Mouse (Mus musculus) megakaryocyte, embryonic 14.5 days (primary cell): ENCODE measurements around the gene Dek. TPM values are rescaled to one million over a fixed set of nuclear protein-coding genes. Genes with fewer than 3 reads are reported as not detected.

Experiments used
- H3K27me3 ChIP-seq: replicated peaks from 2 replicates; pipeline ENCODE3; 2012; ENCODE audit warnings: inconsistent platforms
- H3K36me3 ChIP-seq: replicated peaks from 2 replicates; pipeline ENCODE3; 2012; ENCODE audit warnings: low read length, inconsistent platforms, mixed read lengths
- H3K4me1 ChIP-seq: 2 replicates; pipeline ENCODE4 v1.6.1; 2012; ENCODE audit warnings: inconsistent platforms
- H3K4me3 ChIP-seq: replicated peaks from 2 replicates; pipeline ENCODE3; 2012; ENCODE audit warnings: moderate library complexity, mild to moderate bottlenecking, inconsistent platforms
- H3K9me3 ChIP-seq: 2 replicates; pipeline ENCODE4 v1.6.1; 2012; ENCODE audit warnings: inconsistent platforms
- FLI1 ChIP-seq: IDR thresholded peaks from 2 replicates; pipeline ENCODE4 v1.6.1; 2012; ENCODE audit warnings: low read length, inconsistent platforms, mixed read lengths
- GATA1 ChIP-seq: IDR thresholded peaks from 3 replicates; pipeline ENCODE4 v1.6.1; 2012; ENCODE audit warnings: mixed read lengths, low read length, inconsistent platforms, borderline replicate concordance
- polyA plus RNA-seq: library from polyadenylated mRNA; stranded (reverse); fragments of >175 nt; gene quantifications from 2 replicates; pipeline ENCODE4 v1.2.3, GENCODE M21; 2012; ENCODE audit warnings: low replicate concordance; ENCODE audit not compliant: insufficient read depth

Dek gene
- polyA plus RNA-seq, 1 experiment: 275 TPM

DNA sequence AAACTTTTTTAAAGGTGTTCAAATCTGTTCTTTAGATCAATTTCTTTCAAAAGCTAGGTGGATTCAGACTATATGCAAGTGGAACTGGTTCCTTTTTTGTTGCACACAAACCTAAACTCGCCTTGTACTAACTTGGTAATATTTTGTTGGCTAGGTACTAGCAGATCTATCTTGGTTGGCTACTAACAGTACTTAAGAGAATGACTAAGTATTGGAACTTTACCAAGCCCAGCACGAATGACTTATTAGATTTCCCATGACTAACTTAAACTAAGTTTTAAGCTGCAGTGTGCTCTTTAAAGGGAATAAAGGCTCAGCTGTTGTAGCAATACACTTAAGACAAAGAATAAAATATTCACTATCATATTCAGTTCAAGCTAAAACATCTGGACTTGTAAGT is 16.7 kb downstream of the Dek start:
- H3K4me3 ChIP-seq: no peak overlapping the region
- TF ChIP-seq GATA1 (no peak), FLI1 (no peak)
- no peaks in the 10 kb centered on the region for H3K27me3 ChIP-seq
- peaks cover 2% of the 10 kb centered on the region for H3K4me1 ChIP-seq
- peaks cover 90% of the 10 kb centered on the region for H3K36me3 ChIP-seq
- H3K9me3 ChIP-seq: no peaks in the 10 kb centered on the region

DNA sequence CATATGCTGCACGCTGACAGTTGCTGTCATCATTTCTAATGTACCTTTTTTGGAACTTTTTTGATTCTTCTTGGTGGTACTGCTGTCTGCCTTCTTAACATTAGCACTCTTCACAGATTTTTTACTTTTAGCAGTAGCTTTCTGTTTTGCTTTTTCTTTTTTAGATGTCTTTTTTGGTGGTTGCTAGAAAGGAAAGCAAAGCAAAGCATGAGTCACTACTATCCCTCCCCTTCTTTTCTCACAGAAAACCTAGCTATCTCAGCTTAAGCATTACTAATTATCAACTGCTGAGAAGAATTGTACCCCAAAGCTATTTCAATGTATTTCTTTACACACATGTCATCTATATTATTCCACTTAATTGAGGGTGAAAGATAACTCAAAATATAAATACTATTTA is 17.6 kb downstream of the Dek start:
- no peaks in the 10 kb centered on the region; the same call in 1 of the 2 replicates for H3K4me1 ChIP-seq

DNA sequence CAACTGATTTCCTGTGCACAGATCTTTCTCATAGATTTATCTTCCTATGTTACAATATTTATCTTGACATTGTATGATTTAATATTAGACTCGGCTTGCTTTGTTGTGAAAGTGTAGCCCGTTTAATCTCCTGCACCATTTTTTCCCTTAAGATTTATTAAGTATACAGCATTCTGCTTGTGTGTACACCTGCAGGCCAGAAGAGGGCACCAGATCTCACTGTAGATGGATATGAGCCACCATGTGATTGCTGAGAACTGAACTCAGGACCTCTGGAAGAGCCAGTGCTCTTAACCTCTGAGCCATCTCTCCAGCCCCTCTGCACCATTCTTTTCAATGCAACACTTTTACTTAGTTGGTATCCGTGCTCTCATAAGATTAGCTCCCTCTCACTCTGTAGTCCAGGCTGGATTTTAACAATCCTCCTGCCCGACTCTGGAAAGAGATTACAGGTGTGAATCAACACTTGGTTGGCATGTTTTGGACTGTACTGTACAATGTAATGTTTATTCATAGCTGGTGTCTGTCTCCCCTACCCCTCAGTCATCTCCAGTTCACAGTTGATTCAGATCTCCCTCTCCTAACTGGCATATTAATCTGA is 25.0 kb downstream of the Dek start:
- Histone ChIP-seq H3K36me3 (peaks cover 76% of the 10 kb centered on the region), H3K9me3 (peaks cover 3% of the 10 kb centered on the region; the same call in 1 of the 2 replicates)
- TF ChIP-seq GATA1 (no peak), FLI1 (no peak)

More for the DNA sequence above, 17.6 kb downstream of the Dek start:
- no peaks in the 10 kb centered on the region for H3K27me3 ChIP-seq
- H3K4me3 ChIP-seq: no peak overlapping the region
- TF ChIP-seq GATA1 (no peak), FLI1 (no peak)
- peaks cover 91% of the 10 kb centered on the region for H3K36me3 ChIP-seq
- no peaks in the 10 kb centered on the region for H3K9me3 ChIP-seq

DNA sequence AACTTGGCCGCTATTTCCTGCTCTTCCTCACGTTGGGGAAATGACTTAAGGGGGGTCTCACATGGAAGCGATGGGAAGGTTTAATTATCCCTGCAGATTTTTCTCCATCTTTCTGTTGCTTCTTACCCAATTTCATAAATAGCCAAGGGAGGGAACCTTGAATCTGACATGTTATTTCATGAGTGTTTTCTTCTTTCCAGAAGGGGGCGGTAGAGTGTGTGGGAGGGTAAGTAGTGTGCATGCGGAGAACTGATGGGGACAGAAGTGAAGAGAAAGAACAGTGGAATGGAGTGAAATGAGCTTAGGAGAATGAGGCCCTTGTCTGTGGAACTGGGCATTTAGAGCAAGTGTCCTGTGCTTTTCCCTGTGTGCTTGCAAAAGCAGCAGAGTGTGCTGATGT is 27.2 kb downstream of the Dek start:
- TF ChIP-seq FLI1 (no peak), GATA1 (no peak)
- Histone ChIP-seq H3K36me3 (peaks cover 70% of the 10 kb centered on the region), H3K4me1 (peaks cover 7% of the 10 kb centered on the region; the same call in 1 of the 2 replicates), H3K4me3 (no peak overlapping the region), H3K27me3 (no peaks in the 10 kb centered on the region), H3K9me3 (peaks cover 3% of the 10 kb centered on the region; the same call in 1 of the 2 replicates)

More for the DNA sequence above, 25.0 kb downstream of the Dek start:
- Histone ChIP-seq H3K27me3 (no peaks in the 10 kb centered on the region), H3K4me1 (peaks cover 3% of the 10 kb centered on the region; the same call in 1 of the 2 replicates), H3K4me3 (no peak overlapping the region)

DNA sequence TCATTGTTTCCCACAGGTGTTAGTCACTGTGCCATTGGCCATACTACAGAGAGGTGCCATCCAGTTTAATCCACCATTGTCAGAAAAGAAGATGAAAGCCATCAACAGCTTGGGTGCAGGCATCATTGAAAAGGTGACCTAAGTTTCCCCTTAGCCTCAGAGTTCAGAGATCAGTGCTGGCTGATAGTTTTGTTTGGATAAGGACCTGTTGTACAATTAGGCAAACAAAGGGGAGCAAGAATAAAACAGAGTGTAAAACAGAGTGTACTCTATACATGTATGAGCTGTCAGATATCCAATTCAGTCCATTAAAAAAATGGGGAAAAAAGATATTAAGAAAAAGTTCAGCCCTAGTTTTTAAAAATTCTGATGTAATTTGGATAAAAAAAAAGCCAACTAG is 28.6 kb downstream of the Dek start:
- H3K9me3 ChIP-seq: peaks cover 3% of the 10 kb centered on the region; the same call in 1 of the 2 replicates
- H3K4me3 ChIP-seq: no peak overlapping the region
- peaks cover 7% of the 10 kb centered on the region; the same call in 1 of the 2 replicates for H3K4me1 ChIP-seq
- TF ChIP-seq FLI1 (no peak), GATA1 (no peak)
- peaks cover 67% of the 10 kb centered on the region for H3K36me3 ChIP-seq
- no peaks in the 10 kb centered on the region for H3K27me3 ChIP-seq

DNA sequence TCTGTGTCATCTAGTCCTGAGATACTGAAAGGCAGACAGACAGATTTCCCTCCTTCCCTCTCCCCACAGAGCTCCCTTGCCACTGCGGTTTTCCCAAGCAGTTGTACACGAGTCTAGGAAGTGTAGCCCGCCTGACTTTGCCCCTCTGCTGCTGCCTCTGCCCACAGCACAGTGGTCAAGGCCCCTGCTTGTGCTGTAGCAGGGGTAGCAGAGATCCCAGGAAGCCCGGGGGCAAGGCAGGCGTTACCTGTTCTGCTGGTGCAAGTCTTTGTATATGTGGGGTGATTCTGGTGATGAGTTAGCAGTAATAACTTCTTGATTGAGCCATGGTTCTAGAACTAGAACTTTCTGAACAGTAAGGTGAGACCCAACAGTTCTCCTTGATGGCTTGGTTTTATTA is 29.8 kb downstream of the Dek start:
- H3K36me3 ChIP-seq: peaks cover 64% of the 10 kb centered on the region
- H3K4me1 ChIP-seq: peaks cover 7% of the 10 kb centered on the region; the same call in 1 of the 2 replicates
- H3K27me3 ChIP-seq: no peaks in the 10 kb centered on the region
- no peak overlapping the region for H3K4me3 ChIP-seq
- peaks cover 2% of the 10 kb centered on the region; the same call in 1 of the 2 replicates for H3K9me3 ChIP-seq
- TF ChIP-seq GATA1 (no peak), FLI1 (no peak)

DNA sequence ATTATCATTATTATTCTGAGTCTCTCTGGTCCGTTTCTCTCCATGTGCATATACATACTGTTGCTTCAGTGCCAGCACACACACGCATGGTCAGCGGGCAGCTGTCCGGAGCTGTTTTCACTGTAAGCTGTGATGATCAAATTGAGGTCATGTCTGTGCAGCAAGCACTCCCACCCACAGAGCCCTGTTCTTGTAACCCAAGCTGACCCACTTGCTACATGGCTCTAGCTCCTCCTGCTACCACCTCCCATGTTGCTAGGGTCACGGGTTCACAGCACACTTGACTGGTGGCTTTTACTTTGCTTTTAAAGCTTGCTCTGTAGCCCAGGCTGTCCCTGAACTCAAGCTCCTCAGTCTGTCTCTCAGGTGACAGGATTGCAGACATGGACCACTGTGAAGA is 33.5 kb downstream of the Dek start:
- Histone ChIP-seq H3K36me3 (peaks cover 56% of the 10 kb centered on the region), H3K27me3 (no peaks in the 10 kb centered on the region), H3K4me3 (no peak overlapping the region), H3K9me3 (no peaks in the 10 kb centered on the region), H3K4me1 (peaks cover 7% of the 10 kb centered on the region; the same call in 1 of the 2 replicates)
- no peak for TF ChIP-seq FLI1
- TF ChIP-seq GATA1: no peak

DNA sequence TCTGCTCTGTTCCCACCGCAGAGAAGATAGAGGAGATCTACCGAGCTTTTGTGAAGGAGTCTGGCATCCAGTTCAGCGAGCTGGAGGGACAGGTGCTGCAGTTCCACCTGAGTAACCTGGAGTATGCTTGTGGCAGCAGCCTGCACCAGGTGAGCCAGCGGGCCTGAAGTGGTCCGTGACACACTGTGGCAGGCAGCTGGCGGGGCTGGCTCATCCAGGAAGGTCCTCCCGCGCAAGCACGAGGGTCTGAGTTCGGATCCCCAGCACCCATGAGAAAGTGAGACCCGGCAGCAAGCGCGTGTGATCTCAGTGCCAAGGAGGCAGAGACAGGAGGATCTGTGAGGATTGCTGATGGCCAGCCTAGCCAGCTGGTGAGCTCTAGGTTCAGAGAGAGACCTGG is 34.1 kb downstream of the Dek start:
- Histone ChIP-seq H3K36me3 (peaks cover 57% of the 10 kb centered on the region), H3K4me3 (no peak overlapping the region), H3K9me3 (no peaks in the 10 kb centered on the region), H3K4me1 (peaks cover 7% of the 10 kb centered on the region; the same call in 1 of the 2 replicates), H3K27me3 (no peaks in the 10 kb centered on the region)
- TF ChIP-seq GATA1 (no peak), FLI1 (no peak)

DNA sequence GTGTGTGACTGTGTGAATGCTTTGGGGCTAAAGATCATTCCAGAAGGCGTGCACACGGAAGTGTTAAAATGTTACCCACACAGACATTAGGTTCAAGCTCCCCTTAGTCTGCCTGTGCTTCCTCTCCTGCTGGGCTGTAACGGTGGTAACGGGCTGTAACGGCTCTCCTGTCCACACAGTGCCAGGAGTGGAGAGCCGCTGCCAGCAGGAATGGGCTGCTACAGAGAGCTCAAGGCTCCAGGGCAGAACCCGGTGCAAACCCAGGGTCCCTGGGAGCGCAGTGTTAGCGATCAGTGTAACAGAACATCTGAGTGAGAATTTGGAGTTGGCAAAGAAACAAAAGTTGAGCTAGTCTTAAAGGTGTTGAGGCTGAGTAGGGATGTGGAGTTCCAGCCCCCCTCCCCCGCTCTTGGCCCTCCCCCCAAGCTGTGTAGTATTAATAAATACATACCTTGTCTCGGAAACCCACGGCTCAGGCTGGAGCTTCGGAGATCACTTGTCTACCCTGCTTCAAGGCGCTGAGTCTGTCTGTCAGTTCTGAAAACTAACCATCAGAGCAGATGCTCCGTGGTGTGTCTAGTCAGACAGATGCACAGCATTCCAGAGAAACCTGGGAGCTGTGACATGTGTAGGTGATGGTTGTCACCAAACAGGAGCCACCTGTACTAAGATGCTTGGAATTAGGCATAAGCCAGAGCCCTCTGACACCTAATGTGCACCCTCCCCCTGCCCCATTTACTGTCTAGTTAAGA is 35.5 kb downstream of the Dek start:
- H3K4me1 ChIP-seq: peaks cover 6% of the 10 kb centered on the region; the same call in 1 of the 2 replicates
- no peak overlapping the region for H3K4me3 ChIP-seq
- peaks cover 65% of the 10 kb centered on the region for H3K36me3 ChIP-seq
- no peaks in the 10 kb centered on the region for H3K9me3 ChIP-seq
- TF ChIP-seq FLI1: no peak
- TF ChIP-seq GATA1: no peak
- H3K27me3 ChIP-seq: no peaks in the 10 kb centered on the region

DNA sequence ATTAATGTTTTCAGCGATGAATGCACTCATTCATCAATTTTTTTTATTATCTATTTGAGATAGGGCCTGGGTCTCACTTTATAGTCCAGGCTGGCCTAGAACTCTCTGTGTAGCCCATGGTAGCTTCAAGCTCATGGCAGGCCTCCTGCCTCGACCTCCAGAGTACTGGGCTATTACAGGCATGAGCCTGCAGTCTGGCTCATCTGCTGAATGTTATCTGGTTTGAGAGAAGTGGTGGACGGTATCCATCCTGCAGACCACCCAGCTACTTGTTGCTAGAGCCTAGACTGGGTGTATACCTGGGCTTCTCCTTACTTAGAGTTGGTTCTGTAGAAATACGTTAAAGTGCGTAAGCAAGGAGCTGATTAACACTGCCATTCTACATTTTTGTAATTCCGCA is 39.0 kb downstream of the Dek start:
- TF ChIP-seq FLI1: no peak
- TF ChIP-seq GATA1: no peak

More for the DNA sequence above, 39.0 kb downstream of the Dek start:
- Histone ChIP-seq H3K36me3 (peaks cover 63% of the 10 kb centered on the region), H3K4me3 (no peak overlapping the region), H3K27me3 (no peaks in the 10 kb centered on the region), H3K9me3 (no peaks in the 10 kb centered on the region), H3K4me1 (peaks cover 18% of the 10 kb centered on the region)
